Mouse (Mus musculus) midbrain, embryonic 15.5 days (tissue): Measurements from ENCODE around the gene Col5a1. TPM values are rescaled to one million over a fixed set of nuclear protein-coding genes. Genes with fewer than 3 reads are reported as not detected.
A peak's percentile ranks its signal among the peaks of the same experiment; 100 is the strongest.

Source experiments
- ATAC-seq: fragments of 200-750 bp; cut with Nextera tagmentation; replicated peaks from 2 replicates; pipeline ENCODE4 v1.8.0; 2017; ENCODE audit warnings: moderate TSS enrichment
- H3K27ac ChIP-seq: fragments of 300-500 bp; sonication (generic); 2 replicates; pipeline ENCODE4 v1.5.1; 2015; ENCODE audit warnings: mild to moderate bottlenecking, inconsistent platforms
- H3K27me3 ChIP-seq: fragments of 300-500 bp; sonication (generic); replicated peaks from 2 replicates; pipeline ENCODE4 v1.6.1; 2015; ENCODE audit warnings: inconsistent platforms
- H3K36me3 ChIP-seq: fragments of 300-500 bp; sonication (generic); replicated peaks from 2 replicates; pipeline ENCODE4 v1.6.1; 2015; ENCODE audit warnings: inconsistent platforms
- H3K4me1 ChIP-seq: fragments of 300-500 bp; sonication (generic); 2 replicates; pipeline ENCODE4 v1.6.1; 2015; ENCODE audit warnings: inconsistent platforms
- H3K4me2 ChIP-seq: fragments of 300-500 bp; sonication (generic); 2 replicates; pipeline ENCODE4 v1.6.1; 2015; ENCODE audit warnings: inconsistent platforms, mild to moderate bottlenecking, moderate library complexity
- H3K4me3 ChIP-seq: fragments of 300-500 bp; sonication (generic); 2 replicates; pipeline ENCODE4 v1.5.1; 2015; ENCODE audit warnings: mild to moderate bottlenecking, inconsistent platforms
- H3K9ac ChIP-seq: fragments of 300-500 bp; sonication (generic); 2 replicates; pipeline ENCODE4 v1.6.1; 2015; ENCODE audit warnings: mild to moderate bottlenecking, inconsistent platforms
- H3K9me3 ChIP-seq: fragments of 300-500 bp; sonication (generic); 2 replicates; pipeline ENCODE4 v1.6.1; 2016; ENCODE audit warnings: inconsistent platforms
- WGBS: fragments of 180-500 bp; shearing (Covaris S2); methylation state at CpG from one replicate; pipeline ENCODE4 v1.1.7; 2015; ENCODE audit warnings: mixed read lengths; 5-methylcytosine and 5-hydroxymethylcytosine counted together
- polyA plus RNA-seq: library from polyadenylated mRNA; unstranded; fragments of >200 nt; fragmentation: Nextera tagmentation; extraction: Ambion mirVana; gene quantifications from 2 replicates; pipeline ENCODE4 v1.2.1, GENCODE M21; 2015

The Col5a1 gene
- polyA plus RNA-seq, 1 experiment from 2014 or later: 8.7 TPM

- Histone ChIP-seq H3K4me2 (no peak overlapping the region), H3K9ac (no peak overlapping the region), H3K27ac (no peak overlapping the region), H3K4me1 (no peaks in the 10 kb centered on the region), H3K36me3 (no peaks in the 10 kb centered on the region), H3K9me3 (no peaks in the 10 kb centered on the region), H3K4me3 (no peak overlapping the region), H3K27me3 (no peaks in the 10 kb centered on the region)
- ATAC-seq: no peak
- 91% methylated on average over 3 of the region's 3 CpGs for WGBS
Measured at GRCm38 (mm10) chr2:27910501-27910900, 24.3 kb downstream of the Col5a1 start.

- Histone ChIP-seq H3K36me3 (no peaks in the 10 kb centered on the region), H3K27me3 (no peaks in the 10 kb centered on the region), H3K4me3 (no peak overlapping the region), H3K27ac (no peak overlapping the region), H3K9ac (no peak overlapping the region), H3K4me2 (no peak overlapping the region), H3K4me1 (no peaks in the 10 kb centered on the region), H3K9me3 (no peaks in the 10 kb centered on the region)
- 83% methylated on average over 1 of the region's 1 CpGs for WGBS
- ATAC-seq: no peak
Measured at GRCm38 (mm10) chr2:27912546-27913275, 26.5 kb downstream of the Col5a1 start.

- Histone ChIP-seq H3K9me3 (no peaks in the 10 kb centered on the region), H3K36me3 (no peaks in the 10 kb centered on the region), H3K27ac (no peak overlapping the region), H3K4me2 (no peak overlapping the region), H3K9ac (no peak overlapping the region), H3K4me1 (no peaks in the 10 kb centered on the region), H3K27me3 (no peaks in the 10 kb centered on the region), H3K4me3 (no peak overlapping the region)
- ATAC-seq: no peak
- WGBS: 78% methylated on average over 4 of the region's 4 CpGs
Measured at GRCm38 (mm10) chr2:27915726-27916125, 29.5 kb downstream of the Col5a1 start.

- ATAC-seq: no peak
- H3K4me3 ChIP-seq: no peak overlapping the region
- no peaks in the 10 kb centered on the region for H3K27me3 ChIP-seq
- H3K9me3 ChIP-seq: no peaks in the 10 kb centered on the region
- no peaks in the 10 kb centered on the region for H3K4me1 ChIP-seq
- WGBS: 48% methylated on average over 2 of the region's 2 CpGs
- H3K27ac ChIP-seq: no peak overlapping the region
- no peak overlapping the region for H3K9ac ChIP-seq
- H3K36me3 ChIP-seq: no peaks in the 10 kb centered on the region
- H3K4me2 ChIP-seq: no peak overlapping the region
Measured at GRCm38 (mm10) chr2:27916316-27916715, 30.1 kb downstream of the Col5a1 start.

- H3K9me3 ChIP-seq: no peaks in the 10 kb centered on the region
- H3K9ac ChIP-seq: no peak overlapping the region
- no peak overlapping the region for H3K27ac ChIP-seq
- no peaks in the 10 kb centered on the region for H3K4me1 ChIP-seq
- WGBS: 95% methylated on average over 3 of the region's 3 CpGs
- H3K4me3 ChIP-seq: no peak overlapping the region
- H3K36me3 ChIP-seq: no peaks in the 10 kb centered on the region
- H3K4me2 ChIP-seq: no peak overlapping the region
- ATAC-seq: no peak
- H3K27me3 ChIP-seq: no peaks in the 10 kb centered on the region
Measured at GRCm38 (mm10) chr2:27917177-27917576, 31.0 kb downstream of the Col5a1 start.

GRCm38 (mm10) chr2:27918106-27918505 lies 31.9 kb downstream of the Col5a1 start:
- H3K36me3 ChIP-seq: no peaks in the 10 kb centered on the region
- H3K4me3 ChIP-seq: no peak overlapping the region
- WGBS: 83% methylated on average over 7 of the region's 7 CpGs
- H3K9ac ChIP-seq: no peak overlapping the region
- ATAC-seq: no peak
- H3K4me2 ChIP-seq: no peak overlapping the region
- no peaks in the 10 kb centered on the region for H3K9me3 ChIP-seq
- no peaks in the 10 kb centered on the region for H3K4me1 ChIP-seq
- H3K27me3 ChIP-seq: no peaks in the 10 kb centered on the region
- H3K27ac ChIP-seq: no peak overlapping the region

GRCm38 (mm10) chr2:27919309-27919850 lies 33.2 kb downstream of the Col5a1 start:
- no peak overlapping the region for H3K4me2 ChIP-seq
- no peaks in the 10 kb centered on the region for H3K36me3 ChIP-seq
- H3K27me3 ChIP-seq: no peaks in the 10 kb centered on the region
- ATAC-seq: no peak
- H3K27ac ChIP-seq: no peak overlapping the region
- H3K4me3 ChIP-seq: no peak overlapping the region
- WGBS: 92% methylated on average over 6 of the region's 6 CpGs
- no peaks in the 10 kb centered on the region for H3K9me3 ChIP-seq
- H3K4me1 ChIP-seq: no peaks in the 10 kb centered on the region
- no peak overlapping the region for H3K9ac ChIP-seq

- Histone ChIP-seq H3K4me2 (no peak overlapping the region), H3K27ac (no peak overlapping the region), H3K36me3 (no peaks in the 10 kb centered on the region), H3K9ac (no peak overlapping the region), H3K9me3 (no peaks in the 10 kb centered on the region), H3K27me3 (no peaks in the 10 kb centered on the region), H3K4me3 (no peak overlapping the region), H3K4me1 (no peaks in the 10 kb centered on the region)
- ATAC-seq: no peak
- WGBS: 91% methylated on average over 8 of the region's 8 CpGs
Measured at GRCm38 (mm10) chr2:27922053-27922452, 35.8 kb downstream of the Col5a1 start.

- H3K4me1 ChIP-seq: no peaks in the 10 kb centered on the region
- H3K27ac ChIP-seq: no peak overlapping the region
- H3K36me3 ChIP-seq: no peaks in the 10 kb centered on the region
- no peak for ATAC-seq
- no peaks in the 10 kb centered on the region for H3K9me3 ChIP-seq
- H3K9ac ChIP-seq: no peak overlapping the region
- no peaks in the 10 kb centered on the region for H3K27me3 ChIP-seq
- no peak overlapping the region for H3K4me3 ChIP-seq
- H3K4me2 ChIP-seq: no peak overlapping the region
- WGBS: 88% methylated on average over 6 of the region's 6 CpGs
Measured at GRCm38 (mm10) chr2:27923718-27924117, 37.5 kb downstream of the Col5a1 start.

- no peak overlapping the region for H3K4me3 ChIP-seq
- H3K9me3 ChIP-seq: no peaks in the 10 kb centered on the region
- no peak for ATAC-seq
- H3K4me1 ChIP-seq: no peaks in the 10 kb centered on the region
- 89% methylated on average over 3 of the region's 3 CpGs for WGBS
- no peaks in the 10 kb centered on the region for H3K27me3 ChIP-seq
- H3K36me3 ChIP-seq: no peaks in the 10 kb centered on the region
- H3K27ac ChIP-seq: no peak overlapping the region
- H3K9ac ChIP-seq: no peak overlapping the region
- no peak overlapping the region for H3K4me2 ChIP-seq
Measured at GRCm38 (mm10) chr2:27924463-27924862, 38.2 kb downstream of the Col5a1 start.

GRCm38 (mm10) chr2:27926478-27927165 lies 40.4 kb downstream of the Col5a1 start:
- H3K9me3 ChIP-seq: no peaks in the 10 kb centered on the region
- H3K27ac ChIP-seq: no peak overlapping the region
- H3K9ac ChIP-seq: no peak overlapping the region
- H3K4me2 ChIP-seq: no peak overlapping the region
- 63% methylated on average over 7 of the region's 7 CpGs for WGBS
- peak; percentile 56; the same call in 1 of the 2 replicates for ATAC-seq
- H3K4me3 ChIP-seq: no peak overlapping the region
- no peaks in the 10 kb centered on the region for H3K27me3 ChIP-seq
- H3K4me1 ChIP-seq: no peaks in the 10 kb centered on the region
- H3K36me3 ChIP-seq: no peaks in the 10 kb centered on the region

- Histone ChIP-seq H3K9ac (no peak overlapping the region), H3K4me2 (no peak overlapping the region), H3K27ac (no peak overlapping the region), H3K4me1 (peaks cover 18% of the 10 kb centered on the region), H3K27me3 (no peaks in the 10 kb centered on the region), H3K4me3 (no peak overlapping the region), H3K36me3 (no peaks in the 10 kb centered on the region), H3K9me3 (no peaks in the 10 kb centered on the region)
- WGBS: 94% methylated on average over 5 of the region's 5 CpGs
- ATAC-seq: no peak
Measured at GRCm38 (mm10) chr2:27930471-27931015, 44.3 kb downstream of the Col5a1 start.
